Mouse (Mus musculus) ES-Bruce4 (cell line): ENCODE data around the gene Pnpla2.

Experiments used
- CTCF ChIP-seq: IDR thresholded peaks from one replicate; pipeline ENCODE4 v1.8.1; 2011; ENCODE audit warnings: low read depth, low read length
- EP300 ChIP-seq: IDR thresholded peaks from 2 replicates; pipeline ENCODE4 v1.6.1; 2011; ENCODE audit warnings: low read depth, low read length; ENCODE audit not compliant: insufficient read depth

- no peak for TF ChIP-seq CTCF
- 0 out of 2 replicates have a peak, but pooled peaks have one; percentile 24 for TF ChIP-seq EP300
These were observed 41.0 kb upstream of the Pnpla2 start, which contains the start of gene Gatd1 for GRCm38 (mm10) chr7:141413809-141414584.
